Mouse (Mus musculus) layer of hippocampus, adult 8-10 months (tissue): ENCODE results near the gene Nrbp1. TPM values are rescaled to one million over a fixed set of nuclear protein-coding genes. Genes with fewer than 3 reads are reported as not detected.

Source experiments
- DNase-seq, 2 experiments: peaks; one replicate each; pipeline ENCODE4 v3.0.0; 2022; ENCODE audit warnings: low spot score in 2 of 2
- total RNA-seq, 4 experiments: library from RNA; stranded (reverse); gene quantifications; 2 replicates each; pipeline ENCODE4 v1.2.4; 2022

Nrbp1 gene
- total RNA-seq, 4 experiments from 2014 or later: 88.0 to 94.1 (median 90.9) TPM

DNA sequence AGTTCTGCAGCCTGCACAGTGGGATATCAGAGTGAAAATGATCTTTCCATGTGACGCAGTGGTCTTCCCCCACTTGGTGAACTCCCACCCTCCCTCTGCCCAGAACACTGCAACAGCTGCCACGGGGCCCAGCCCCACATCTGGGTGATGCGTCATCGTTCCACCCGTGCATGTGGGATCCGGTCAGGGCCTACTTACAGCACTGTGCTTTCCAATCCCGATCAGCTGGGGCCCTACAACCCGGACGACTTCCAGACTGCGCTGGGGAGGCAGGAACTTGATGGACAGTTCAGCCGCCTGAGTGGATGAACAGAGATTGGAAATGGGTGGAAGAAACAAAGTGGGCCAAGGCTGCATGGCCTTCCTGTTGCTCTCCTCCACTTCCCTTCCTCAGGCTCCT, 17.0 kb downstream of the Nrbp1 start:
- no peak for DNase-seq

DNA sequence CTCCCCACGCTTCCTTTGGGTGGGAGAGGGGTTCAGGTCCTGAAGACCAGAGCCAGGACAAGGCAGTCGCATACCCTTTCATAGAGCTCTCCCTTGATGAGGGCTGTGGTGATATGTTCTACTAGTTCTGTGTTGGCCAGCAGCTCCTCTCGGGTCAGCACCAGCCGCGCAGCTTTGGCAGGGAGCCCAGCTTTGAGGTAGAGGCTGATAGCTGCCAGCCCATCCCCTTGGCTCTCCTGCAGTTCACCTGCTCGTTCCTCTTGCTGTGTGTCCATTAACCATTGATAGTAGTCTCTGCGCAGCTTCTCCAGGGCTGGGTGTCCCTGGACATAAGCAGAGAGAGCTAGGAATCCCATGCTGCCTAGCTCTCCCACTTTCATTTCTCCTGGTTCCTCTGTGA, 25.4 kb downstream of the Nrbp1 start:
- DNase-seq: no peak

DNA sequence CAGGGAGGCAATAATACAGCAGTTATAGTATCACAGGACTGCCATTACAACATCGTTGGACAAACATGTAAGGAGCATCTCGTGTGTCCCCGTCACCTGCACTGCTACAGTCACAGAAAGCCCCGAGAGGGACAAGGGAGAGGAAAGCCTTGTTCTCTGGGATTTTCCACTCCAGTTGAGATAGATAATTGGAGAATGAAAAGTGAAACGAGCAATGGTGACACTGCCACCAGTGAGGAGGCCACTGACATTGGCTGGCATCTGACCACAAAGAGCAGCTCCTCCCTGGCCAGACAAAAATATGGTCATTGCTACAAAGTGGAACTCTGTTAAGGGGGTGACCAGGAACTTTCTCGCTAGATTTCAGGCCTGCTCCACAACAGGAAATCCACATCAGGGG, 27.0 kb downstream of the Nrbp1 start:
- DNase-seq: no peak

DNA sequence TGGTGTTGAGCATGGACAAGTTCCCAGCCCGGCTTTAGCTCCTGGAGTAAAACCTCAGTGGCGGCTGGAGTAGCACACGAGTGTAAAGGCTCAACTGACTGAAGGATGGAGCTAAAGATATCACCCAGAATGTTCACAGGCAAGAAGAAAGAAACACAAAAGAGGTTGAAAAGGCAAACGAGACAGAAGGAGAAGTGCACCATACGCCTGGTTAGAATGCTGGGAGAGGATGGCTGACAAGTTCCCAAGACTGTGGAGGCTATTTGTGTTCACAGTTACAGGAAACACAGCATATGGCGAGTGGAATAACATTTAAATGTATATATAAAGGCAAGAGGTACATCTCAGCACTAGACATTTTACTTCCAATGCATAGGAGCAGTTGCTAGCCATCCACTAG, 32.4 kb downstream of the Nrbp1 start:
- no peak for DNase-seq

DNA sequence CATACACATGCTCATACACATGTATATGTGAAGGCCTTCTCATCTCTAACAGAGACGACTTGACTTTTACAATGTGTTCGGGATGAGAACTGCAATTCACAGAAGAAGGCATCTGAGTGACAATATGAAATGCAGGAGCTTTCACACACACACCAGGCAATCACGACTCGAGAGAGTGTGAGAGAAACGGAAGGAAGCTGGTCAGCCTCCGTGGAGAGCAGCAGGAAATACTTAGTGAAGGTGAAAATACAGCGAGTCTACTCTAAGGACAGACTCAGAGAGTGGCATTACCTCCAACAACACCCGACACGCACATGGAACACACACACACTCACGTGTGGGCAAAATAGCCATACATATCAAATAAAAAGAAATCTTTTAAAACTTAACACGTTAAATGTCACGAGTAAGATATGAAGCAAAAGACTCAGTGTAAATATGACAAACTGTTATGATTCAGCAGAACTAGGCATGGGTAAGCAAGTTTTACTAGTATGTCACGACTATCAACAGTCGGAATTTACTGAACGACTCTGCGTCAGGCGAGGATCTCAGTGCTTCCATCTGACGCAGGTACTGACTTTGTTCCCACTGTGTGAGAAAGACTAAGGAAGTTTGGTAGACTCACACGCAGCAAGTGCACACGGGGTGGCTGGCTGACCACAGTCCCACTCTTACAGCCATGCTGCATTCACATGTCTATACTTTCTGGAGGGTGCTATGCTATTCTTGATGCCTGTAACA, 38.8 kb downstream of the Nrbp1 start:
- no peak for DNase-seq

DNA sequence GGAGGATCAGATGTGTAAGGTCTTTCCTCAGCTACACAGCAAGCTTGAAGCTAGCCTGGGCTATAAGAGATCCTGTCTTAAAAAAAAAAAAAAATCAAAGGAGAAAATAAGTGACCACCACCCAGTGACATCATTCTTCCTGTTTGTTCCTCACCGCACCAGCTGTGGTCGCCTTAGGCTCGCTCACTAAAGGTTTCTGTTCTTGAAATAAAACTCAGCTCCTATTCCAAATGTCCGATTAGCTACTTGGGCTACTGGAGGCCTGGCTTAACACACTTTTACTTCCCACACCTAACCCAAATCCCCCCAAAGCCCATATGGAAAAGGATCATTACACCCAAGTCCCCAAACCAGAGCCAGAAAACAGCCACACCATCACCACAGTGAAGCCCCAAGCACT, 47.6 kb downstream of the Nrbp1 start:
- no peak for DNase-seq

DNA sequence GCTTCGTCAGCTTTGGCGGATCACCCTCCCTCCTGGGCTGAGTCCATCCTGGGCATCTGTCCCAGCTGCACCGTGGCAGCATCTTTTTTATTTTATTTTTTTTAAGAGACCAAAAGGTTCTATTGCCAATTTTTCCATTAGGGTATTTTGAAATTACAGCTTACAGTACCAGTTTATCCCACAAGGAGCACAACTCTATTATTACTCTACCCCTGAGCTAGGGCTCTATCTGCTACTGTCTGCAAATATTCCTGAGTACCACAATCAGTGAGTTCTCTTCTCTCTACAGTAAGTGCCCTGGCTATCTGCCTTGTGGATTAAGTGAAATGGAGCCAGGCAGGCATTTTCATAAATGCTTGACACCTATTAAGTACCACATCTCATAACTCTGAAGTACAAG, 48.0 kb downstream of the Nrbp1 start:
- no peak for DNase-seq

DNA sequence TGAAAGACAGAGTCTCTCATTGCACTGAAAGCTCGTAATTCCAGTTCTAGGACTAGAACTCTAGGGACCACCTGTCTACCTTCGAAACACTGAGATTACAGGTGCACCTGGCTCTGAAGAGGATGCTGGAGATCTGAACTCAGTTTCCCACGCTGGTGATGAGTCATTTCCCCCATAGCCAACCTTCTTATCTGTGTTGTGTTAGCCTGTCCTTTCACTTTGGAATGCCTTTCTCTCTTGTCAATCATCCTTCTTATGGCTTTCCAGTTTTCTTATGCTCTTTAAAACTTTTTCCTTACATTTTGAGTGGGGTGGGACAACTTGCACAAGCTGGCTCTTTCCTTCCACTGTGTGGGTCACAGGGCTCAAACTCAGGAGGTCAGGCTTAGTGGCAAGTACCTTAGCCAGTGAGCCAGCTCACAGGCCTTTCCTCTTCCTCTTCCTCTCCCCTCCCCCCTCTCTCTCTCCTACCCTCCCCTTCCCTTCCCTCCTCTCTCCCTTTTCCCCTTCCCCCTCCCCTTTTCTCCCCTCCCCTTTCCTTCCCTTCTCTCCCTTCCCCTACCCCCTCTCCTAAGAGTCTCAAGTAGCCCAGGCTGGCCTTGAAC, 49.1 kb downstream of the Nrbp1 start:
- no peak for DNase-seq

DNA sequence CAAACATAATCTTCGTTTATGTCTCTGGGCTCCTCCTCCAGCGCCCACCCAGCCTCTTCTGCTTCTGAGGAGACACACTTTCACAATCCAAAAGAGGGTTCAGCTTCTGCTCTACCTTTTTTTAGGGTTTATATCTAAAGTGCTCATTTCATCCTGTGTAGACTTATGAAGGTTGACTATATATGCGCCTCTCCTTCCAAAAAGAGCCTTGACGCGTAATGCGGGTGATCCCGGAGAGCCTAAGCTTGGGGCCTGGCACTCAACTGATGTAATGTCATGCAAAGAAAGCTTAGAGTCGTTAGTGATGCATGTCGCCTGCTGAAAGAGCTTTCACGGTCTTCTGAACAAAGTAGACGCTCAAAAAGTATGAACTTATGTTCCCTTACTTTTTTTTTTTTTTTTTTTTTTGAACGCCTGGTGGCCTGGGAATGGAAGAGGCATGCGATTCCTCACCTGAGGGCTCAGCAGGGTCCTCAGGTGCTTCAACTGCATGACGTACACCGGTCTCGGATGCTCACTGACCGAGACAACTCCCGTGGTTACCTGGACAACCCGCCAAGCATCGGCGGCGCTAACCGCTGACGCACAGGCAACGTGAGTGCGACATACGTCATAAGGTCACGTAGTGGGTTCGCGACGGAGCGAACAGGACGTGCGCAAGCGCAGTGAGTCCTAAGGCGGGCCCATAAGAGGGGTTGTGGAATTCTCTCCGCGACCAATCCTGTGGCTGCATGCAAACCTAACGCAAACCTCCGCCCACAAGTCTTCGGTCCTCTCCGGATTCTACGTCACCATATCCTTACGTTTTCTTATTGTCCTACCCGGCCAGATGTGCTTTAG, 50.1 kb downstream of the Nrbp1 start, which contains the start of gene Ift172:
Ift172 (minus strand) TSS at position 596 of the 840 bp plus-strand sequence.
- peak; percentile 96 to 97 for DNase-seq

DNA sequence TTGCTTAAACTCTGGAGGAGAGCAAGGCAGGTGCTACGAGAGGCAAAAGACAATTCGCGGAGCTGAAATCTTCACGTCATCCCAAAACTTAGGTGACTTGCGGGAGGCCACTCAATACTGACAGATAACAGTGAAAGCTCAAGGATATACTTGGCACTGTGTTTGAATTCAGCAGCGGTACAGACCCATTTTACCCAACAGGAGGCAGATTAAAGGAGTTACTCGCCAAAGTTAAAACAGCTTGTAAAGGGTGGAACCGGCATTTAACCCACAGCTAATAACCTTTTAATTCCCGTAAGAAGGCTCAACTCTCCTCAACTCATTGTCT, 50.7 kb downstream of the Nrbp1 start:
- DNase-seq: no peak

DNA sequence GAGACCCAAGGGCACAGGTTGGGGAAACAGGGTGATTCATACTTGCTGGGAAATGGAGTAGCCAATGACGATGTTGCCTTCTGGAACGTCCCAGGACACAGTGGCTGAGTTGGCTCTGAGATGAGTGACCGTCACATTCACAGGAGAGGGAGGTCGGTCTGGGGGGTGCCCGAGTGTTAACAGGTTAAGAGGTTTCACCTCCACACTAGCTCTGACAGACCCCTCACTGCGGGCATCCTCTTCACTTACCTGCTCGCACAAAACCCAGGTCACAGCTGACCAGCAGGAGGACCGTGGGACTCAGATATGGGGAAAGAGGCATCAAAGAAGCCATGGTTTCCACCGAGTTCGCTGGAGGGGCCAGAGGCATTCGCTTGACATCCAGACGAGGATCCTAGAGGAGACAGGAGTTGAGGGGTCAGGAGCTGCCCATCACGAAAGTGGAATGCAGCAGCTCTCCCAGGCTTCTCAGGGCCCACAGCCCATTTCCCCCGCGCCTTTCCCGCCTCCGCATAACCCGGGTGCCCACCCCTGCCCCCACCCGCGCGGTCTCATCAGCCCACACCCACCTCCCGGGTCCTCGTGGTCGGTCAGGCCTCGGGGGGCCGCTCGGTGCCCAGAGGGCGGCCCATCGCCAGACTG, 54.4 kb downstream of the Nrbp1 start:
- no peak for DNase-seq

DNA sequence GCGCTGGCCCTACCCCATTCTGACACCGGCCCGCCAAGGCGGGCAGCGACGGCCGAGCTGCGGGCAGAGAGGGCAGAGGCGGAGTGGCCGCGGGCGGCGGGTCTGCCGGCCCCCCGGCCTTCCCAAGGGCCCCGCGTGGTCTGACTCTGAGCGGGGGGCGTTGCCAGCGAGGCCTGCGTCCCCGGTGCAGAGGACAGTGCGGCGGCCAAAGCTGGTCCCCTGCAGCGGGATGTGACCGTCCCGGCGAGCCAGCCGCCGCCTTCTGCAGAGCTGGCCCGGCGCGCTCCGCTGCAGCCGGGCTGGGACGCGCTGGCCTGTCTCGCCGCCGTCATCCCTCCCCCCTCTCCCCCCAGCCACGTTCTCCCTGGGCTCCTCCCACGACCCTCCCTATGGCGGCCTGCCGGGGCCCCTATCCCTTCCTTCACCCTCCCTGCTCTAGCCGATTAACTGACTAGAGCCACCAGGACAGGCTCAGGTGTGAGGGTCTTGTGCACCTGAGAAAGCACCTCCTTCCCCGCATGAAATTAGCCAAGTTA, 55.0 kb downstream of the Nrbp1 start, which contains the start of gene Fndc4:
Fndc4 (minus strand) TSS at position 475 of the 536 bp plus-strand sequence.
- peak; percentile 35 to 48 for DNase-seq

DNA sequence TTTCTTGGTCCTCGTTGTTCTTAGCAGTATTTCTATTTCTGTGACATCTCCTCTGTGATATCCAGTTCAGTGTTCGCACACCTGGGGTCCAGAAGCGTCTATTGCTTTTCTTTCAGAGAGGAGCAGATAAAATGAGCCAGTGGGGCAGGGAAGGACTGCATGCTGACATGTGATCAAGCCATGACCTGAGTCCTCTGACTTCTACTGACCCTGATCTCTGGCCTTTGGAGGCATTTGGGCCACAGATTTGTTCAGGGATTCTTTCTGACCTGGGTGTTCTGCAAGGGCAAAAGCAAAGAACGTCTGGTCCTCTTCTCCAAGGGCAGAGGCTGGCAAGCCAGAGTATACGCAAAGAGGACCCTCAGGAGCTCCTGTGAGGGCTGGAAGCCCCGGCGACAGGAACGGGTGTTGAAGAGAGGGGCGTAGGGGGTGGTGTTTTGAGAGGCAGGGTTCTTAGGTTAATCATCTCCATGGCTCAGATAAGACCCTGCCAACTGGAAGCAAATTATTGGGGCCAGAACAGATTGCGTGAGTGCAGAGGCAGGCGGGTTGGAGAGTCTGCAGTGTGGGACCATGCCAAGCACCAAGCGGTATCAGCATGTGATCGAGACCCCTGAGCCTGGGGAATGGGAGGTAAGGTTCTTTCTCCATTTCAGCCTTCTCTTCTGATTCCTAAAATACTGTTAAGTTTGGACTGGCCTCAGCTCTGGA, 56.5 kb downstream of the Nrbp1 start, which contains the start of gene Gckr:
Gckr (plus strand) TSS at position 397 of the 711 bp plus-strand sequence.
- no peak for DNase-seq

DNA sequence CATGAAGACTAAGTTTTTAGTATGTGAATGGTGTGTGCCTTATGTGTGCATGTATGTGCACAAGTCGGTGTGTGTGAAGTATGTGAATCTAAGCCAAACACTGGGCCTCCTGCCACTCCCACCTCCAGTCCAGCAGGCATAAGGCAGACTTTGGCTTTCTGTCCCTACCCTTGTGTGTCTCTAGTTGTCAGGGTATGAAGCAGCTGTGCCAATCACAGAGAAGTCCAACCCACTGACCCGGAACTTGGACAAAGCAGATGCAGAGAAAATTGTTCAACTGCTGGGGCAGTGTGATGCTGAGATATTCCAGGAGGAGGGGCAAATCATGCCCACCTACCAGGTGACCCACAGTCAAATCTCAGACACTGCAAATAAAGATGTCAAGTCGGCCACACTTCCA, 57.3 kb downstream of the Nrbp1 start:
- no peak for DNase-seq

DNA sequence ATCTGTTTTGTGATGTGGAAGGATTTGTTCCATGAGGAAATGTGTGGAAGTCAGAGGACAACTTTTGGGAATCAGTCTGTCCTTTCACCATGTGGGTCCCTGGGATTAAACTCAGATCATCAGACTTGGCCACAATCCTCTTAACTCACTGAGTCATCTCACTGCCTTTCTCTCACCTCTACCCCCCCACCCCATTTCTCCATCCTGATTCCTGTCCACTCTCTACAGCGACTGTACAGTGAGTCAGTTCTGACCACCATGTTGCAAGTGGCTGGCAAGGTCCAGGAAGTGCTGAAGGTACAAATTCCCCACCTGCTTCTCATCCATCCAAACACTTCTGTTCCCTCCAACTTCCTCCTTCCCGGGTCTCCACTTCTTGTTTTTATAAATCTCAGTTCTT, 57.8 kb downstream of the Nrbp1 start:
- no peak for DNase-seq

Other genes starting within 250 kb of the Nrbp1 start
- 10 to 100 TPM; 69.8 to 92.2 (median 78.6) TPM for gene Atraid, start 192.6 kb upstream of the Nrbp1 start, total RNA-seq
- 10 to 100 TPM; 15.8 to 21.3 (median 18.6) TPM for gene Slc5a6, start 191.9 kb upstream of the Nrbp1 start, total RNA-seq
- 10 to 100 TPM; 18.2 to 20.4 (median 19.2) TPM for gene Cad, start 186.1 kb upstream of the Nrbp1 start, total RNA-seq
- gene Dnajc5g, start 134.6 kb upstream of the Nrbp1 start, total RNA-seq: not detected
- 10 to 100 TPM; 65.2 to 81.6 (median 76.8) TPM for gene Slc30a3, start 132.6 kb upstream of the Nrbp1 start, total RNA-seq
- gene Trim54, start 124.2 kb upstream of the Nrbp1 start, total RNA-seq: not detected
- gene Ucn, start 102.0 kb upstream of the Nrbp1 start, total RNA-seq: not detected
- 10 to 100 TPM; 53.4 to 61.1 (median 59.8) TPM for gene Mpv17, start 86.6 kb upstream of the Nrbp1 start, total RNA-seq
- 1 to 10 TPM; 1.3 to 4.9 (median 3.1) TPM for gene Gm29609, start 61.0 kb upstream of the Nrbp1 start, total RNA-seq
- 10 to 100 TPM; 63.0 to 87.0 (median 67.8) TPM for gene Gtf3c2, start 60.7 kb upstream of the Nrbp1 start, total RNA-seq
- 10 to 100 TPM; 72.0 to 88.3 (median 81.7) TPM for gene Snx17, start 47.6 kb upstream of the Nrbp1 start, total RNA-seq
- gene Eif2b4, start 47.4 kb upstream of the Nrbp1 start, total RNA-seq: 10 to 100 TPM; 34.9 to 45.0 (median 41.7) TPM
- gene Zfp513, start 38.6 kb upstream of the Nrbp1 start, total RNA-seq: 10 to 100 TPM; 26.0 to 31.9 (median 30.4) TPM
- 10 to 100 TPM; 69.8 to 79.5 (median 73.1) TPM for gene Ppm1g, start 20.2 kb upstream of the Nrbp1 start, total RNA-seq
- under 1 TPM in 1 of 4 experiments, not detected in 3; 0.85 TPM for gene Gm9970, start 368 bp downstream of the Nrbp1 start, total RNA-seq
- 1 to 10 TPM; 2.3 to 3.6 (median 2.9) TPM for gene Krtcap3, start 10.8 kb downstream of the Nrbp1 start, total RNA-seq
- 100 to 1,000 TPM in 1 of 4 experiments, 10 to 100 TPM in 3; 74.6 to 128 (median 85.9) TPM for gene Ift172, start 50.3 kb downstream of the Nrbp1 start, total RNA-seq
- 100 to 1,000 TPM; 172 to 178 (median 176) TPM for gene Fndc4, start 55.2 kb downstream of the Nrbp1 start, total RNA-seq
- under 1 TPM in 1 of 4 experiments, not detected in 3; 0.20 TPM for gene Gckr, start 56.6 kb downstream of the Nrbp1 start, total RNA-seq
- 10 to 100 TPM; 50.2 to 52.5 (median 52.1) TPM for gene Zfp512, start 211.6 kb downstream of the Nrbp1 start, total RNA-seq
- under 1 TPM in 2 of 4 experiments, not detected in 2; 0.25 to 0.27 TPM for gene 4930548H24Rik, start 244.9 kb downstream of the Nrbp1 start, total RNA-seq